Mouse (Mus musculus): Measurements from ENCODE around the gene Mfsd9. TPM values are rescaled to one million over a fixed set of nuclear protein-coding genes. Genes with fewer than 3 reads are reported as not detected.

The Mfsd9 gene
- total and polyA plus RNA-seq, 3 experiments, result not detected

GRCm38 (mm10) chr1:40785876-40786445, 4.5 kb downstream of the Mfsd9 start:
- H3K36me3 ChIP-seq (replicated peaks in 1 of 2; ENCODE audit: control insufficient read depth in 1 of 2, insufficient read depth in 1 of 2, low read length in 1 of 2), result no peaks in the 10 kb centered on the region
- DNase-seq (ENCODE audit: extremely low read depth), result no peak
- no peak overlapping the region for H3K9ac ChIP-seq (ENCODE audit: insufficient read depth, low read depth)
- no peaks in the 10 kb centered on the region for H3K79me2 ChIP-seq (replicated peaks; ENCODE audit: control insufficient read depth, extremely low read depth, insufficient read depth, poor library complexity, severe bottlenecking)
- no peak for TF ChIP-seq GABPA (IDR thresholded peaks at IDR 0.05; ENCODE audit: insufficient replicate concordance, low read depth, low read length)
- no peak for TF ChIP-seq ZNF384 (IDR thresholded peaks at IDR 0.05; ENCODE audit: low read depth, low read length)
- no peak for TF ChIP-seq TBP (conservative IDR thresholded peaks at IDR 0.05; ENCODE audit: low read depth, low read length)
- no peak for TF ChIP-seq CHD2 (IDR thresholded peaks at IDR 0.05; ENCODE audit: low read length)
- no peak for TF ChIP-seq MXI1 (IDR thresholded peaks at IDR 0.05; ENCODE audit: low read depth, low read length)
- no peak for TF ChIP-seq ELF1 (IDR thresholded peaks at IDR 0.05; ENCODE audit: low read depth, low read length)
- TF ChIP-seq MYC (IDR thresholded peaks at IDR 0.05; ENCODE audit: low read depth, low read length), result no peak
- no peak for TF ChIP-seq TCF12 (IDR thresholded peaks at IDR 0.05; ENCODE audit: low read depth, low read length)
- TF ChIP-seq CHD1 (IDR thresholded peaks at IDR 0.05; ENCODE audit: low read depth, low read length), result no peak
- no peak for TF ChIP-seq IRF4 (IDR thresholded peaks at IDR 0.05; ENCODE audit: low read depth, low read length)
- no peak for TF ChIP-seq NELFE (IDR thresholded peaks at IDR 0.05; ENCODE audit: low read depth, low read length)
- TF ChIP-seq KAT2A (IDR thresholded peaks at IDR 0.05; ENCODE audit: insufficient replicate concordance, low read length), result no peak
- no peak for TF ChIP-seq UBTF (IDR thresholded peaks at IDR 0.05; ENCODE audit: low read depth, low read length)
- TF ChIP-seq USF1 (IDR thresholded peaks at IDR 0.05; ENCODE audit: low read depth, low read length), result no peak
- TF ChIP-seq RCOR1 (conservative IDR thresholded peaks at IDR 0.05; ENCODE audit: low read depth, low read length), result no peak
- no peak for TF ChIP-seq POLR2AphosphoS2 (IDR thresholded peaks at IDR 0.05; ENCODE audit: low read depth, low read length)
- no peak for TF ChIP-seq CTCF (conservative IDR thresholded peaks at IDR 0.05 in 1 of 2, IDR thresholded peaks at IDR 0.05 in 1 of 2; ENCODE audit: low read depth in 2 of 2, low read length in 2 of 2)
- no peak for TF ChIP-seq HCFC1 (IDR thresholded peaks at IDR 0.05; ENCODE audit: low read depth, low read length)
- no peak for TF ChIP-seq ZMIZ1 (IDR thresholded peaks at IDR 0.05; ENCODE audit: low read depth, low read length)
- no peaks in the 10 kb centered on the region for H3K27me3 ChIP-seq (replicated peaks)
- H3K4me1 ChIP-seq (ENCODE audit: control insufficient read depth in 1 of 2, insufficient read depth in 2 of 2), result no peaks in the 10 kb centered on the region
- in situ Hi-C loops (cut with MboI; ENCODE audit: low pct_ligation_motif_present, low pct_unique_long_range_greater_than_20kb, low sequenced_read_pairs) (no loop called here), dilution Hi-C loops (cut with MboI; ENCODE audit: extremely low pct_ligation_motif_present, extremely low pct_unique_long_range_greater_than_20kb, low sequenced_read_pairs) (no loop called here)
- H3K27ac ChIP-seq (ENCODE audit: insufficient read depth, low read depth), result no peak overlapping the region
- no peak overlapping the region for H3K4me3 ChIP-seq (replicated peaks in 1 of 3; ENCODE audit: low read depth in 2 of 3, low read length in 2 of 3, poor library complexity in 1 of 3)
- H3K9me3 ChIP-seq (replicated peaks; ENCODE audit: low read length), result peaks cover 83% of the 10 kb centered on the region
- H3K4me2 ChIP-seq (ENCODE audit: insufficient read depth, low read depth, poor library complexity, severe bottlenecking), result no peak overlapping the region

- Histone ChIP-seq H3K79me2 (replicated peaks; ENCODE audit: control insufficient read depth, extremely low read depth, insufficient read depth, poor library complexity, severe bottlenecking) (no peaks in the 10 kb centered on the region), H3K4me3 (replicated peaks in 1 of 3; ENCODE audit: low read depth in 2 of 3, low read length in 2 of 3, poor library complexity in 1 of 3) (no peak overlapping the region), H3K36me3 (replicated peaks in 1 of 2; ENCODE audit: control insufficient read depth in 1 of 2, insufficient read depth in 1 of 2, low read length in 1 of 2) (no peaks in the 10 kb centered on the region), H3K9ac (ENCODE audit: insufficient read depth, low read depth) (no peak overlapping the region), H3K4me2 (ENCODE audit: insufficient read depth, low read depth, poor library complexity, severe bottlenecking) (no peak overlapping the region), H3K27me3 (replicated peaks) (no peaks in the 10 kb centered on the region), H3K9me3 (replicated peaks; ENCODE audit: low read length) (peaks cover 83% of the 10 kb centered on the region), H3K27ac (ENCODE audit: insufficient read depth, low read depth) (no peak overlapping the region), H3K4me1 (ENCODE audit: control insufficient read depth in 1 of 2, insufficient read depth in 2 of 2) (no peaks in the 10 kb centered on the region)
- in situ Hi-C loops (cut with MboI; ENCODE audit: low pct_ligation_motif_present, low pct_unique_long_range_greater_than_20kb, low sequenced_read_pairs) (no loop called here), dilution Hi-C loops (cut with MboI; ENCODE audit: extremely low pct_ligation_motif_present, extremely low pct_unique_long_range_greater_than_20kb, low sequenced_read_pairs) (no loop called here)
- TF ChIP-seq MAZ (IDR thresholded peaks at IDR 0.05; ENCODE audit: low read depth, low read length) (no peak), ZMIZ1 (IDR thresholded peaks at IDR 0.05; ENCODE audit: low read depth, low read length) (no peak), NRF1 (IDR thresholded peaks at IDR 0.05; ENCODE audit: low read depth, low read length) (no peak), SIN3A (IDR thresholded peaks at IDR 0.05; ENCODE audit: low read length) (no peak), MYC (IDR thresholded peaks at IDR 0.05; ENCODE audit: low read depth, low read length) (no peak), MEF2A (IDR thresholded peaks at IDR 0.05; ENCODE audit: borderline replicate concordance, low read depth, low read length) (no peak), RAD21 (IDR thresholded peaks at IDR 0.05; ENCODE audit: low read depth, low read length) (no peak), MAX (IDR thresholded peaks at IDR 0.05; ENCODE audit: low read length) (no peak), KAT2A (IDR thresholded peaks at IDR 0.05; ENCODE audit: insufficient replicate concordance, low read length) (no peak), PAX5 (IDR thresholded peaks at IDR 0.05; ENCODE audit: low read length) (no peak), MXI1 (IDR thresholded peaks at IDR 0.05; ENCODE audit: low read depth, low read length) (no peak), USF1 (IDR thresholded peaks at IDR 0.05; ENCODE audit: low read depth, low read length) (no peak), ELF1 (IDR thresholded peaks at IDR 0.05; ENCODE audit: low read depth, low read length) (no peak), IRF4 (IDR thresholded peaks at IDR 0.05; ENCODE audit: low read depth, low read length) (no peak)
- DNase-seq (ENCODE audit: extremely low read depth), result no peak
Observed at GRCm38 (mm10) chr1:40784306-40784705, 6.2 kb downstream of the Mfsd9 start.
